Mouse (Mus musculus) T-cell, adult 66 days (primary cell): Measurements from ENCODE around the gene Lcp2. TPM values are rescaled to one million over a fixed set of nuclear protein-coding genes. Genes with fewer than 3 reads are reported as not detected.

Source experiments
- total RNA-seq, 2 experiments: library from RNA; stranded (reverse); gene quantifications; 3 replicates in 1 of 2; 4 replicates in 1 of 2; pipeline ENCODE4 v1.2.4; 2023

Gene Lcp2
- total RNA-seq, result 100 to 1,000 TPM; 262 to 282 TPM

GRCm38 (mm10) chr11:34046767-34047541 is at the start of gene Lcp2:
Gene Lcp2 (plus strand): TSS chr11:34046920.

GRCm38 (mm10) chr11:34098422-34098821 is 51.7 kb downstream of the Lcp2 start, which contains the start of gene 4930469K13Rik:
Gene 4930469K13Rik (minus strand): TSS chr11:34098554.

Other genes starting within 250 kb of the Lcp2 start
- under 1 TPM in 1 of 2 experiments, not detected in 1; 0.17 TPM for gene Kcnmb1, start 83.9 kb upstream of the Lcp2 start, total RNA-seq
- not detected for gene Kcnip1, start 53.8 kb upstream of the Lcp2 start, total RNA-seq
- gene 4930469K13Rik, start 51.6 kb downstream of the Lcp2 start, total RNA-seq, result 1 to 10 TPM in 1 of 2 experiments, not detected in 1; 1.1 TPM
- under 1 TPM in 1 of 2 experiments, not detected in 1; 0.39 TPM for gene Foxi1, start 161.2 kb downstream of the Lcp2 start, total RNA-seq